Mouse (Mus musculus): ENCODE measurements around the gene Cd83. TPM values are rescaled to one million over a fixed set of nuclear protein-coding genes. Genes with fewer than 3 reads are reported as not detected.

Gene Cd83
- polyA plus RNA-seq, 1 experiment from 2014 or later, result 8.8 TPM

DNA sequence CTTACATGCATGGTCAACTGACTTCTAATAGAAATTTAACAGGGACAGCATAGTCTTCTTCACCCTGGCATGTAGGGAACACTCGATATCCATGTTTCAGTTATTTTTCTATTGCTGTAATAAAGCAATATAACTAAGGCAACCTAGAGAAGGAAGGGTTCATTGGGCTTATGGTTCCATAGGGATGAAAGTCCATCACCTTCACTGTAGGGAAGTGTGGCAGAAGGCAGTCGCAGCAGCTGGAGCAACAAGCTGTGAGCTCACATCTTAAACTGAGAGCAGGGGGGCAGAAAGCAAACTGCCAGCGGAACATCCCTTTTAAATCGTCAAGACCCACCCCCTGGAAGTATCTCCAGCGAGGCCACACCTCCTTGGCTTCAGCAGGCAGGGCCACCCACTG is 44.1 kb downstream of the Cd83 start:
- 52% methylated on average over 5 of the region's 5 CpGs for WGBS
- no peak overlapping the region for H3K4me2 ChIP-seq (ENCODE audit: low read depth, low read length)
- H3K27me3 ChIP-seq (replicated peaks; ENCODE audit: control insufficient read depth, insufficient read depth, low read length), result no peaks in the 10 kb centered on the region
- 0 out of 2 replicates have a peak, but pooled peaks cover 3% of the 10 kb centered on the region for H3K4me1 ChIP-seq (ENCODE audit: control insufficient read depth, insufficient read depth, low read length)
- DNase-seq (ENCODE audit: low spot score), result no peak
- no peaks in the 10 kb centered on the region for H3K36me3 ChIP-seq (ENCODE audit: control insufficient read depth, insufficient read depth, low read length)
- H3K9me3 ChIP-seq (ENCODE audit: control insufficient read depth, low read length), result no peaks in the 10 kb centered on the region
- no peak overlapping the region for H3K4me3 ChIP-seq (ENCODE audit: low read depth, low read length)
- H3K9ac ChIP-seq (ENCODE audit: low read depth, low read length), result no peak overlapping the region
- no peak overlapping the region; the same call in 1 of the 2 replicates for H3K27ac ChIP-seq (replicated peaks; ENCODE audit: low read depth, low read length)
- no peak for ATAC-seq (ENCODE audit: low read depth)

DNA sequence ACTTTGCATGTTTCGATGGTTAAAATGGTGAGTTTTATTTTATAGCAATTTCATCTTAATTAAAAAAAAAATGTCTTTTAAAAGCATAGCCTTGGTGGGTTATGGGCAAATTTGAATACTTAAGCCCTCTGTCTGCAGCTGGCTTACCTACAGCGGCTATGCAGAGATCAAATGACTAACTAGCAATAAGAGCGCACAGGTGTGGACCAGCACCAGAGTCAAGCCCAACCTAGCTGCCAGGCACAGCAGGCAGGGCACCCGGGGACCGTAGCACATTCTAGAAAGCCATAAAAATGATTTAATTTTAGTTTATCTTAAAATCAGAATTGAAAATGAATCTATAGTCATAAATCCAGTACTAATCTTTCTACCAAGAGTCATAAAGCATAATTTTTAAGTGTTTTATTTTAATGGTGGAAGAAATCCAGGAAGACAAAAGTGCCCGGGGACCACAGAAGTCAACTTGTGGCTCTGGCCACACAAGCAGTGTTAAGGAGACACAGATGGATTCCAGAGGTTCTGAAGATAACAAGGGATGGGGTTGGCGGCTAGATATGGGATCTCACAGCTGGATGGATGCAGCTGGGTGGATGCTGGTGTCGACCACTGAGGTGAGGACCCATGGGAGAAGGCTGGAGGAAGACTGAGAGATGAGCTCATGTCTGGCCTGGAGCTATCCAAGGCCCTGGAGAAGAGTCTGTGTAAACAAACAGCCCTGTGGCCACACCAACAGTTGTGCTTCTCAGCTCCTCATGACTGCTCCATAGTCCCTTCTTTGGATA is 46.5 kb downstream of the Cd83 start:
- H3K27me3 ChIP-seq (replicated peaks; ENCODE audit: control insufficient read depth, insufficient read depth, low read length), result no peaks in the 10 kb centered on the region
- H3K9ac ChIP-seq (ENCODE audit: low read depth, low read length), result no peak overlapping the region
- no peak overlapping the region for H3K27ac ChIP-seq (replicated peaks; ENCODE audit: low read depth, low read length)
- DNase-seq (ENCODE audit: low spot score) (peak; percentile 41), ATAC-seq (ENCODE audit: low read depth) (no peak)
- no peak overlapping the region for H3K4me3 ChIP-seq (ENCODE audit: low read depth, low read length)
- no peaks in the 10 kb centered on the region for H3K9me3 ChIP-seq (ENCODE audit: control insufficient read depth, low read length)
- WGBS, result 60% methylated on average over 8 of the region's 8 CpGs
- no peak overlapping the region for H3K4me2 ChIP-seq (ENCODE audit: low read depth, low read length)
- H3K36me3 ChIP-seq (ENCODE audit: control insufficient read depth, insufficient read depth, low read length), result no peaks in the 10 kb centered on the region
- 0 out of 2 replicates have a peak, but pooled peaks cover 3% of the 10 kb centered on the region for H3K4me1 ChIP-seq (ENCODE audit: control insufficient read depth, insufficient read depth, low read length)

DNA sequence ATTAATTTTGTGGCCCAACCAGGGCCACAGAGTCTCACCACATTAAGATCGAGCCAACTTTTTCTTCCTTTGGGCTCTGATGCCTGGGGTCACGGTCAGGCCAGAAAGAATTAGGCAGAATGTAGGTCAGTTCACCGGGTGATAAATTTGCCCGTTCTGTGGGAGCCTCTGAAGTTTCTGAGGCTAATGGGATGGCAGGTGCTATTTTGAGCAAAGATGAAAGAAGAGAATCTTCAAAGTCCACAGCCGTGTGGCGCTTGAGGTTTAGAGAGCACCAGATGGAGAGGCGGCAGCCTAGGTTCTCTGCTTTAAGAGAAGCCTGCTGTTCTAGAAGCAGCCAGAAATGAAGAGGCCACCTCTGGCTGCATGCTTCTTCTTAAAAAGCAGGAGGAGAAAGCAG is 48.2 kb downstream of the Cd83 start:
- ATAC-seq (ENCODE audit: low read depth) (no peak), DNase-seq (ENCODE audit: low spot score) (no peak)
- Histone ChIP-seq H3K4me1 (ENCODE audit: control insufficient read depth, insufficient read depth, low read length) (0 out of 2 replicates have a peak, but pooled peaks cover 3% of the 10 kb centered on the region), H3K27me3 (replicated peaks; ENCODE audit: control insufficient read depth, insufficient read depth, low read length) (no peaks in the 10 kb centered on the region), H3K36me3 (ENCODE audit: control insufficient read depth, insufficient read depth, low read length) (no peaks in the 10 kb centered on the region), H3K4me3 (ENCODE audit: low read depth, low read length) (no peak overlapping the region), H3K4me2 (ENCODE audit: low read depth, low read length) (no peak overlapping the region), H3K27ac (replicated peaks; ENCODE audit: low read depth, low read length) (no peak overlapping the region), H3K9ac (ENCODE audit: low read depth, low read length) (no peak overlapping the region), H3K9me3 (ENCODE audit: control insufficient read depth, low read length) (no peaks in the 10 kb centered on the region)
- 43% methylated on average over 7 of the region's 7 CpGs for WGBS

DNA sequence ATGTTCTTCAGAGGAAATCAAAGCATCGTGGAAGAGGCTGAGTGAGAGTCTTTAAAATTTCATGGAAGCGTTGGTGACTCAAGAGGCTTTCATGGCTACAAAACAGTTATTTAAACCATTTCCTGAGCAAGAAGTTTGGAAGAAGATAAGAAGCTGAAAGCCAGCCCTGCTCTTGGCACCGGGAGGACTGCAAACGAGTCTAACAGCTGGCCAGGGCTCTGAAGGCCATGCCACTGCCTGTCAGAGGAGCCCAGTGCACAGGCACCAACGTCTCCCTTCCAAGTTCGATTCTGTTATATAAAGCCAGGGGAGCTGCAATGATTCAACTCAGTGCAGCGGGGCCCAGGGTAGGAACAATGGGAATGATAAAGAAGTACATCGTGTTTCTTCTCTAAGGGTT is 51.8 kb downstream of the Cd83 start:
- Histone ChIP-seq H3K27ac (replicated peaks; ENCODE audit: low read depth, low read length) (no peak overlapping the region), H3K4me1 (ENCODE audit: control insufficient read depth, insufficient read depth, low read length) (no peaks in the 10 kb centered on the region), H3K4me2 (ENCODE audit: low read depth, low read length) (no peak overlapping the region), H3K9ac (ENCODE audit: low read depth, low read length) (no peak overlapping the region), H3K9me3 (ENCODE audit: control insufficient read depth, low read length) (no peaks in the 10 kb centered on the region), H3K4me3 (ENCODE audit: low read depth, low read length) (no peak overlapping the region), H3K27me3 (replicated peaks; ENCODE audit: control insufficient read depth, insufficient read depth, low read length) (no peaks in the 10 kb centered on the region), H3K36me3 (ENCODE audit: control insufficient read depth, insufficient read depth, low read length) (no peaks in the 10 kb centered on the region)
- WGBS, result 65% methylated on average over 8 of the region's 8 CpGs
- no peak for DNase-seq (ENCODE audit: low spot score)
- no peak for ATAC-seq (ENCODE audit: low read depth)

DNA sequence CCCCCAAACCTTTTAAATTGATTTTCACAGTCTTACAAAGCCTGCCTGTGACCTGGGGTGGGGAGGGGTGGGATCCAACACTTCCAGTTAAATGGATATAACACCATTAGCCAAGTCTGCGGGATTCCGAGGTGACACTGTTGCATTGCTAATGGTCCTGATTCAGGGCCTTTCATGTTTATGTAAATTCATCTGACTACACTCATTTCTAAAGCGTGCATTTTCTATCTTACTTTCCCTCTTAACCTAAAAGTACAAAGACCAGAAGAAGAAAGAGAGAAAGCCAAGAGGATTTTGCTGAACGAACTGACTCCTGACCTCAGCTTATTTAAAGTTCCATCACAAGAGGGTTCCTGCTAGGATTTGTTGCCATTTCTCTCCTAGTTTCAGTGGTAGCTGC is 53.2 kb downstream of the Cd83 start:
- Histone ChIP-seq H3K4me1 (ENCODE audit: control insufficient read depth, insufficient read depth, low read length) (no peaks in the 10 kb centered on the region), H3K4me2 (ENCODE audit: low read depth, low read length) (no peak overlapping the region), H3K4me3 (ENCODE audit: low read depth, low read length) (no peak overlapping the region), H3K9ac (ENCODE audit: low read depth, low read length) (no peak overlapping the region), H3K9me3 (ENCODE audit: control insufficient read depth, low read length) (no peaks in the 10 kb centered on the region), H3K36me3 (ENCODE audit: control insufficient read depth, insufficient read depth, low read length) (no peaks in the 10 kb centered on the region), H3K27ac (replicated peaks; ENCODE audit: low read depth, low read length) (no peak overlapping the region), H3K27me3 (replicated peaks; ENCODE audit: control insufficient read depth, insufficient read depth, low read length) (no peaks in the 10 kb centered on the region)
- 63% methylated on average over 4 of the region's 4 CpGs for WGBS
- DNase-seq (ENCODE audit: low spot score) (no peak), ATAC-seq (ENCODE audit: low read depth) (no peak)

DNA sequence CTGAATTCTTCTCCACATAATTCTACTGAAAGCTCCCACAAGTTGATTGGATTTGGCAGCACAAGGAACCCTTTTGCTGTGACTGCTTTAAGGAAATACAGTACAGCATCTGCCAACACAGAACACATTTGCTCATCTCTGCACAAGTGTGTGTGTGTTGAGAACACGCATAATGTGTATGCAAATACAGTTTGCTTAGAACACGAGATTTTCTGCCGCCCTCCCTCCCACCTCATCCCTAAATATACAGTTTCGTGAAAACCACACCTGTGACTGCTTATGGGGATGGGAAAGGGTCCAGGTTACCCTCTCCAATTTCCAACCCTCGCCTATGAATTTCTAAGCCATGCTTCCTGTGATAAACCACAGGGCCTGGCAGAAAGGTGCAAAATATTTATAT is 60.6 kb downstream of the Cd83 start:
- Histone ChIP-seq H3K27me3 (replicated peaks; ENCODE audit: control insufficient read depth, insufficient read depth, low read length) (no peaks in the 10 kb centered on the region), H3K4me3 (ENCODE audit: low read depth, low read length) (no peak overlapping the region), H3K4me1 (ENCODE audit: control insufficient read depth, insufficient read depth, low read length) (0 out of 2 replicates have a peak, but pooled peaks cover 2% of the 10 kb centered on the region), H3K9ac (ENCODE audit: low read depth, low read length) (no peak overlapping the region), H3K36me3 (ENCODE audit: control insufficient read depth, insufficient read depth, low read length) (no peaks in the 10 kb centered on the region), H3K9me3 (ENCODE audit: control insufficient read depth, low read length) (no peaks in the 10 kb centered on the region), H3K4me2 (ENCODE audit: low read depth, low read length) (no peak overlapping the region), H3K27ac (replicated peaks; ENCODE audit: low read depth, low read length) (no peak overlapping the region)
- ATAC-seq (ENCODE audit: low read depth), result peak; percentile 44; the same call in 1 of the 2 replicates
- 37% methylated on average over 5 of the region's 5 CpGs for WGBS
- peak; percentile 51 for DNase-seq (ENCODE audit: low spot score)

DNA sequence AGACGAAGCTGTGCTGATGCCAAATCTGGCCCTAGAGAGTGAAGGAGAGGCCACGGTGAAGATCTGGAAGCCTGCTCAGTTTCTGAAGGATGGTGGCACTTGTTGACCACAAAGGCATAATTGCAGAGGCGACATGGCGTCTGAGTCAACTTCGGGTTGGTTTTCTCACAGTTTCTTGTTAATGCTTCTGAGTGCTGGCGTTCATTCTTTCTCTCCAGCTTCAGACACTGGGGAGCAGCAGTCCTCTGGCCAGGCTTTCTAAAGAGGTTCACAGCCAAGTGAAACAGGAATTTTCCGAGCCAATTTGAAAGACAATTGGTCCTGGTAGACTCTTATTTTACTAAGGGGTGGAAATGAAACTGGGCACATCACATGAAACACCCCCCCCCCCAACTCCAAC is 62.6 kb downstream of the Cd83 start:
- Histone ChIP-seq H3K4me1 (ENCODE audit: control insufficient read depth, insufficient read depth, low read length) (0 out of 2 replicates have a peak, but pooled peaks cover 2% of the 10 kb centered on the region), H3K36me3 (ENCODE audit: control insufficient read depth, insufficient read depth, low read length) (no peaks in the 10 kb centered on the region), H3K27me3 (replicated peaks; ENCODE audit: control insufficient read depth, insufficient read depth, low read length) (no peaks in the 10 kb centered on the region), H3K4me2 (ENCODE audit: low read depth, low read length) (no peak overlapping the region), H3K4me3 (ENCODE audit: low read depth, low read length) (no peak overlapping the region), H3K27ac (replicated peaks; ENCODE audit: low read depth, low read length) (no peak overlapping the region), H3K9ac (ENCODE audit: low read depth, low read length) (no peak overlapping the region), H3K9me3 (ENCODE audit: control insufficient read depth, low read length) (no peaks in the 10 kb centered on the region)
- ATAC-seq (ENCODE audit: low read depth) (no peak), DNase-seq (ENCODE audit: low spot score) (no peak)
- 80% methylated on average over 7 of the region's 7 CpGs for WGBS

DNA sequence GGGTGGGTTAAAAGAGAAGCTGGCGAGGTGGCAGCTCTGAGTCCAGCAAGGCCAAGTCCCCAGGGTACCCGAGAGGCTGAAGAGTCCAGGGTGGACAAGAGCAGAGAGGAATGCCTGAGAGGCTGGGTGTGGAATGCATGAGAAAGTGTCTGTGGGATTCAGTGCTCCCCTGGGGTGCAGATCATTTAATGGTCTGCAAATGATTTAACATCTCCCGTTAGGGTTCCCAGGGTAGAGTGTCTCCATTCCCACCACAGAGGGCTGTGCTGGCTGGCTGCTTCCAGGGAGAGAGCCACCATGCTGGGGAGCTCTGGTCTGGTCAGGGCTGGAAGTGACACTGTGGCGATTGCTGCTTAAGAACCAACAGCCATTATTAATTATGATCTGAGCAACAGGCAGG is 65.2 kb downstream of the Cd83 start:
- H3K27me3 ChIP-seq (replicated peaks; ENCODE audit: control insufficient read depth, insufficient read depth, low read length), result no peaks in the 10 kb centered on the region
- no peak overlapping the region for H3K4me2 ChIP-seq (ENCODE audit: low read depth, low read length)
- DNase-seq (ENCODE audit: low spot score) (no peak), ATAC-seq (ENCODE audit: low read depth) (no peak)
- no peaks in the 10 kb centered on the region for H3K36me3 ChIP-seq (ENCODE audit: control insufficient read depth, insufficient read depth, low read length)
- H3K9me3 ChIP-seq (ENCODE audit: control insufficient read depth, low read length), result no peaks in the 10 kb centered on the region
- no peak overlapping the region for H3K9ac ChIP-seq (ENCODE audit: low read depth, low read length)
- H3K4me1 ChIP-seq (ENCODE audit: control insufficient read depth, insufficient read depth, low read length), result 0 out of 2 replicates have a peak, but pooled peaks cover 2% of the 10 kb centered on the region
- H3K4me3 ChIP-seq (ENCODE audit: low read depth, low read length), result no peak overlapping the region
- 53% methylated on average over 4 of the region's 4 CpGs for WGBS
- H3K27ac ChIP-seq (replicated peaks; ENCODE audit: low read depth, low read length), result no peak overlapping the region

DNA sequence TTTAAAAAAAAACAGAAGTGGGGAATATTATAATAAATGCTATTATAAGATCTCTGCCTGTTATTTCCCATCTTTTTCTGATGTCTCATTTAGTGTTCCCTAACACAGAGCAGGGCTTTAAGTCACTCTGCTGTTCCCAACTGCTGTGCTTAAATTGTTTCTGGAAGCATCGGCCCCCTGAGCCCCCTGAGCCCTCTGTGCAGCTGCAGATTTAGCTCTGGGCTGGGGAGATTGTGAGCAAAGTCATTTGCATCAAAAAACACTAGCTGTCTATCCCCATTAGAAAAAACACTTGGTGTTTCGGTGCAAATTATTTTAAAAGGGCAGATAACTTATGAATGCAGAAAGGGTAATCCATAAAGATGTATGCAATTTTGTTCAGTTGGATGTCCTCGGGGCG is 66.5 kb downstream of the Cd83 start:
- DNase-seq (ENCODE audit: low spot score), result no peak
- Histone ChIP-seq H3K4me1 (ENCODE audit: control insufficient read depth, insufficient read depth, low read length) (no peaks in the 10 kb centered on the region), H3K4me3 (ENCODE audit: low read depth, low read length) (no peak overlapping the region), H3K27ac (replicated peaks; ENCODE audit: low read depth, low read length) (no peak overlapping the region), H3K9me3 (ENCODE audit: control insufficient read depth, low read length) (no peaks in the 10 kb centered on the region), H3K27me3 (replicated peaks; ENCODE audit: control insufficient read depth, insufficient read depth, low read length) (no peaks in the 10 kb centered on the region), H3K4me2 (ENCODE audit: low read depth, low read length) (no peak overlapping the region), H3K9ac (ENCODE audit: low read depth, low read length) (no peak overlapping the region), H3K36me3 (ENCODE audit: control insufficient read depth, insufficient read depth, low read length) (no peaks in the 10 kb centered on the region)
- ATAC-seq (ENCODE audit: low read depth), result no peak
- 59% methylated on average over 4 of the region's 4 CpGs for WGBS

All from embryonic facial prominence, embryonic 14.5 days (tissue).